Mouse (Mus musculus): Measurements from ENCODE around the gene Rsad1.

The Rsad1 gene

DNA sequence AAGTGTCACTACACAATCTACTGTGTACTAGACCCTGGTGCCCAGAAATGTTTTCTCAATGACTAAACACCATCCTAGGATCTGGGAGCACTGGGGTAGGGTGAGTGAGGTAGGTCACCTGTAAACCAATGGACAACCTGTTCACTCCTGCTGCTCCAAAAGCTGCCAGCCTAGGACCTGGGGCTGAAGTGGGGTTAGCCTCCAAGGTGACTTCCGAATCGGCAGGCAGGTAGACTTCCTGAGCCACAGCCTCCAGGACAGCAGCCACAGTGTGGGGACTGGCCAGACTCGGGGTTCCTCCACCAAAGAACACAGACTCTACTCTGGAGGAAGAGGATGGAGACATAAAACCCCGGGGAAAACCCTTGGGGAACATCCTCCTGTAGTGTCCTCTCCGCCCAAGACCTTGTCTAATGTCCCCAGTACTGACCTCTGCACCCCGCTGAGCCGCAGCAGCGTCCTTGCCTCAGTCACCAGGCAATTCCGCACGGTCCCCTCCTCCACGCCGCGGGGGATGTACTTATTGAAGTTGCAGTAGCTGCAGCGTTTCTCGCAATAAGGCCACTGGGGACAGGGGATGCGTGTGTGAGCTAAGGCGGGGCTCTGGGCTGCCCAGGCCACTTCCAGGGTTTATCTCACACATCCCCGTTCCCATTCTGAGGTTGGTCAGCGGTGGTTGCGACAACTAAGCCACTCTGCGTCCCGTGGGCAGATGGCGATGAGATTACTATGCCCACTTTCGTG lies 842 bp downstream of the Rsad1 start:
- DNase-seq (ENCODE audit: low read depth, low spot score) = no peak

DNA sequence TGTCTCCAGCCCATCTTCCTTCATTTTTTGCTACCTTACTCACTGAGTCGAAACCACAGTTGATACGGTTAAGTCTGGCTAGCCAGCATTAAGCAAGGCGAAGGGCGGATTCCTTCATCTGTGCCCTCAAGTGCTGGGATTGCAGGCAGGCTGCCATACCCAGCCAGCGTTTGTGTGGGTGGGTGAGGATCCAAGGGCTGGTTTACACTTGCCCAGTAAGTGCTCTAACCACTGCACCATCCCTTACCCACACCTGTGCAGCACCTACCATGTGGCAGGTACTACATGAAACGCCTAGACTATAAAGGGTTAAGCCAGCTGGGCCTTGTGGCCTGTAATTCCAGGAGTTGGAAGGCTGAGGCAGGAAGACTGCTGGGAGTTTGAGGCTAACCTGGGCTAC lies 1.8 kb downstream of the Rsad1 start:
- no peak for DNase-seq (ENCODE audit: low read depth, low spot score)

DNA sequence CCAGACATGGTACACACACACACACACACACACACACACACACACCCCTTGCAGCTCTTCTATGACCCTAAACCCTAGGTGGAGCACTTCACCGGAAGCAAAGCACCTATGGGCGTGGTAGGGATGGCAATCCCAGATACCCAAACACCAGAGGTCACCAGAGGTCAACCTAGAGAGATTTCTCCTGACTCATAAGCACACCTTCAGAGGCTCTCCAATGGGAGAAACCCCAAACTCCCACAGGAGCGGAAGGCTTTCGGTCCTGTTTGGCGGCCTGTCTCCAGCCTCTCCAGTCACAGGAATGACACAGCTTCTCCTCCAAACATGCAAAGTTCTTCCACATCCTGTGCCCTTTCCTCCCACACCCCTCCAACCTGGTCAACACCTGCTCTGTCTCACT lies 2.7 kb downstream of the Rsad1 start:
- DNase-seq (ENCODE audit: low read depth, low spot score) = no peak

DNA sequence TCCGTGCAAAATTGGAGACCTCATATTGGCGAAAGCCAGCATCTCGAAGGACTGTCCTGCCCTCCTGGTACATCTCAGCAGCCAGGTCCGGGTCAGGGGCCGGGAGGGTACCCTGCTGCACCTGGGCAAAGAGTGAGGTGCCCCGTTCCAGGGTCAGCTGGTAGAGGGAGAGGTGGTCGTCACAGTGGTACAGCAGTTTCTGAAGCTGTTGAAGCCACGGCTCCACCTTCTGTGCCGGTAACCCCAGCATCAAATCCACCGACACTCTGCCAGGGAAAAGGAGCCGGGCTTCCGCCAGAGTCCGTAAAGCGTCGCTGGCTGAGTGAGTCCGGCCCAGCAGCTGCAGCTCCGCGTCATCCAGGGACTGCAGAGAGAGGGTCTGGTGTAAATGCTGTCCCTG lies 4.6 kb downstream of the Rsad1 start:
- DNase-seq (ENCODE audit: low read depth, low spot score) = no peak

DNA sequence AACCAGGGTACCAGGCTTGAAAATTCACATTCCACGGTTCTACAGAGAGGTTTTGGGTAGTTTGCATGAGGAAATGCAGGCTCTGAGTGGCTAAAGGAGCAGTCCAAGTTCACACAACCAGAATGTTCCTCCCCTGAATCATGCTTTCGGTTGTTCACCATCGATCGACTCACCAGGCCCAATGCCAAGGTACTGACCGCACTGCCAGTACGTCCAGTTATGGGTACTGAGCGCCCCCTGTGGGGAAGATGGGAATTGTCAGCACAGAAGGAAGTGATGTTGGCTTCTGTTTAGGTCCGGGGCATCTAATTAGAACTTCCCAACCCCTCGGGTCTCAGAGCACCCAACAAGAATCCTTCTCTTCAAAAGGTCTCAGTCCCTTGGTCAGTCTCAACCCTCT lies 5.1 kb downstream of the Rsad1 start:
- DNase-seq (ENCODE audit: low read depth, low spot score) = peak; percentile 62

DNA sequence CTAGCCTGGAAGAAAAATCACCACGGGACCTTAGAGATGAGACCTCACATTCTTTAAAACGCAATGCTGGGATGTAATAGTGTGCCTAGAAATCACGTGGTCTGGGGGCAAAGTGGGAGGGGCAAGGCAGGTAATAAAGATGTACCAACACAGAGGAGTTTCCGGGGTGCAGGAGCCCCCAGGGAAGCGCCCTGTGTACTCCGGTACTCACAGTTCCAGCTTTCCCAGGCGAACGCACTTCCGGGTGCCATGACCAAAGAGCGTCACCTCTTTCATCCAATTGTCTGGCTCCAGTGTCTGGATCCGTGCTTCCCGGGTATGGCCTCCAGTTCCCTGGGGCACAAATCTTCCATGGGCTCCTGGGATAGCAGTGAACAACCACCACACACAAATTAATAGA lies 5.7 kb downstream of the Rsad1 start:
- DNase-seq (ENCODE audit: low read depth, low spot score) = no peak

DNA sequence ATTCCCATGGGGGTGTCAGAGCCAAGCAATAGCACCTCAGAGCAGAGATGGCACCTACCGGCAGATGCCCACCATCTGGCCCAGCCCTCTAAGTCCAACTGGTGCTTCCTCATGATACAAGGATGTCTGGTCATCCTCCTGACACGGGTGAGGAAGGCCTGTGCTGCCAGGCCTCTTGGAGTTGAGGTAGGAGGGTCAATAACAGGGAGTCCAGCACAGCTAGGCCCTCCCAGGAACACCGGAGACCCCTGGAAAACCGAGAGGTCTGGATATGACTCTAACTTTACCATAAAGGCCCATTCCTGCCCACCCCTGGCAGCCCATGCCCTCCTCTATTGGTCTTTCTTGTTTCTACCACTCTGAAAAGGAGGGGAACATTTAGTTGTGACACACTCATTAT lies 6.7 kb downstream of the Rsad1 start:
- no peak for DNase-seq (ENCODE audit: low read depth, low spot score)

DNA sequence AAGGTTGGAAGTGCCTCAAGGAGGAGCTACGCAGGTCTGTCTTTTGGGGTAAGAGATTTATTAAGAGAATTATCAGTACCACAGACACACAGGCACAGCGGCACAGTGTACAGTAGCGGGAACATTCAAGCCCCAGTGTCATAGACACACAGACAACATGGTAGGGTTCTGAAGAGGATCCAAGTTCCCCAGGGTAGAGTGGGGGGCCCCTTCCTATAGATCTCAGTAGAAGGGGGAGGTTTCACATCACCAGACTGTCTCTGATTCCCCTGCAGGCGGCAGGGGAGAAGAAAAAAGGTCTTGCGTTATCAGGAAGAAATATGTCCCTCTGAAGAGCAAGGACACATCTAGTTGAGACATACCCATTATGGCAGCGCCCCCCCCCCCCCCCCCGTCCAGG lies 9.3 kb downstream of the Rsad1 start:
- DNase-seq (ENCODE audit: low read depth, low spot score) = no peak

DNA sequence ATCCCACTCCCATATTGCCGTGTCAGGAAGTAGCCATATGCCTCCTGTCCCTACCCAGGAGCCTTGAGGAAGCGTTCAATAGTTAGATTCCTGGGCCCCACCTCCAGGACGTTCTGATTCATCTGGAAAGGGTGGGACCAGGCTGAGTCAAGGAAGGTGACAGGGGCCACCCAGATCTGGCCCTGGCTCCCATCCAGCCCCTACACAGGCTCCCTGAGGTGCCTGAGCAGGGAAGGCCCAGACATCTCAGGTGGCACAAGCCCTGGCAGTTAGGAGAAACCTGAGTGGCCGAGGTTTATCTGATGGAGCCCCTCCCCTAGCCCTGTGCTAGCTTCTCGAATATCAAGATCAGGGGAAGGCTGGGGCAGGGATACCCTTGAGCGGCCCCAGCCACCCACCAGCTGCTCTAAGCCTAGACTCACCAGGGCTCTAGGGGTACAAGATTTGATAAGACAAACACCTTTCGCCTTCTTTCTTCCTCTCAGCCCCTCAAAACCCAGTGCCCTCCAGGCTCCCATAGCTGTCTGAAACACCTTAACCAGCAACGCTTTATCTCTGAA lies 10.2 kb downstream of the Rsad1 start:
- no peak for DNase-seq (ENCODE audit: low read depth, low spot score)

DNA sequence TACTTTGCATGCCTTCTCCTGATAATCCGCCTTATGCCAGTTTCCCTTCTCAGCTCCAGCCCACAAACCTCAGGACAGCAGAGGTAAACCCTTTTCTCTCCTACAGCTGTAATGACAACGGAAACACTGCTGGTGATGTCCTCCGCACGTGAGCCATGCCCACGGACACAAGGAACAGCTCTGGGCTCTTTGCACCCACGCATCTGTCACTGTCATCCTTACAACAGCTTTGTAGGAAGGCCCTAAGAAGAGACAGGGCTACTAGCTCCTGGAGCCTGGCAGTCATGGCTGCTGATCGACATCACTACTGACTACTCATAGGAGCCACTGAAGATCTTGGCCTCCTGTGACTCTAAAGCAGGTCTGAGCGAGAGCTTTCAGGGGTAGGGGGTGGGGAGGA lies 15.9 kb downstream of the Rsad1 start:
- DNase-seq (ENCODE audit: low read depth, low spot score) = no peak

DNA sequence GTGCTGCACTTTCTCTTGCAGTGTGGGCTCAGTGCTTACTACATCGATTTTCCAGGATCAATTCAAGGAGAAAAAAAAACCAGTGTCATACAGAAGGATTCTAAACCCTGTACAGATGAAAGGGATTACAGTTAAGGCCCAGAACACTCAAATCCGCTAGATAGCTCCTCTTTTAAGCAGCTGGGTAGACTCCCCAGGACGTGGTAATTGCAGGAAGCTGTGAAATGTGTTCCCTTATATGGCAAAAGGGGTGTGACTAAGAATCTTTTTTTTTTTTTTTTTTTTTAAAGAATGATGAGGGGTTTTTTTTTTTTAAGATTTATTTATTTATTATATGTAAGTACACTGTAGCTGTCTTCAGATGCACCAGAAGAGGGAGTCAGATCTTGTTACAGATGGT lies 20.2 kb downstream of the Rsad1 start:
- no peak for DNase-seq (ENCODE audit: low read depth, low spot score)

DNA sequence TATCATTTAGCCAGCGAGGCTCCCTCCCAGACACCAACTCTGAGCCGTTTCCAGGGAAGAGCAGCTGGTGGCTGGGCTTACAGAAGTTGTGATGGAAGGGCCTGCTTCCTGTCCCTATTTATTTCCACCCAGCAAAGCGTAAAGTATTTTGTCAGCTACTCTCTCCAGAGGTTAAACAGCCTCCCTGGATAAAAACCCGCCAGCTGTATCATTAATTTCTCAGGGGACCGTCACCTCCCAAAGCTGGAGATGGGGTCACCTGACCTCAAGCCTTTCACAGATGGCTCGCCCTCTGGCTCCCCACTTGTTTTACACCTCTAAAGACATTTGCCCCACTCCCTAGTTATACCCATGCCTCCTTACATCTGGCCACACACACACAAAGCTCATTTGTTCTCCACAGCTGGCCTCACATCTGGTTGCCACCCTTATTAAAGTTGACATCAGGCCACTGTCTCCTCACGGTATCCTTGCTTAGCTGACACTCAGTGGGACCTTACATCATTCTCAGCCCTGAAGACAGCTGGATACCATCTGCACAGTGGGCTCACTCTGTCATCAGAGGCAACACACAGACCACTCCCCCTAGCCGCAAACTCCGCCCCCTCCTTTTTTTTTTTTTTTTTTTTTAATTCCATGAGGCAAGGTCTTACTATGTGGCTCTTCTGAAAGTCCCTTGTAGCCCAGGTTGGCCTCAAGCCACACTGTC lies 22.7 kb downstream of the Rsad1 start:
- no peak for DNase-seq (ENCODE audit: low read depth, low spot score)

DNA sequence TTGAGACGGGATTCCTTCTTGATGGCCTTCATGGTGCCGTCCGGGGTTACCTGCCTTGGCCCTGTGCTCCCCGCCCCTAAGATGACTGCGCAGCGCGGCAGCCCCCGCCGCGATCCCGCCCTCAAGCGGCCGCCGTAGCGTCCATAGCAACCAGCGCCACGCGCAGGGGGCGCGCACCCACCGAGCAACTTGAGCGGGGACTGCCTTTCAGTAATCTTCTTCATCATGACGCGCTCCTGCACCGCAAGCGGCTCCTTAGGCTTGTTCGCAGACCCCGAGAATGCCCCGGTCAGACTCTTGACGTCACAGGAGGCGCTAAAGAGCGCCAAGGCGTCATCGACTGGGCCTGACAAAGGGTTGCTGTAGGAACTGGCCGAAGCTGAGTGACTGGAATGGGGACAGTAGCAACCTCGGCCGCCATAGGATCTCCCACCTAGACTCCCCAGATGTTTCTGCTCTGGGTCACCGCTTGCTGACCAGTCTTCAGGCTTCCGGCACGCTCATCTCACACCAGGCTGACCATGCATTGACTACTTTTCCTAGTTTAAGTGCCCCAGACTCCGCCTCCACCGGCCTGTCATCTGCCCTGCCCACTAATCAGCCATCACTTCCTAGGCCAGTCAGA lies 27.7 kb downstream of the Rsad1 start, which contains the start of gene Mycbpap:
Mycbpap (minus strand) TSS at position 524 of the 625 bp plus-strand sequence.
- peak; percentile 49 for DNase-seq (ENCODE audit: low read depth, low spot score)

DNA sequence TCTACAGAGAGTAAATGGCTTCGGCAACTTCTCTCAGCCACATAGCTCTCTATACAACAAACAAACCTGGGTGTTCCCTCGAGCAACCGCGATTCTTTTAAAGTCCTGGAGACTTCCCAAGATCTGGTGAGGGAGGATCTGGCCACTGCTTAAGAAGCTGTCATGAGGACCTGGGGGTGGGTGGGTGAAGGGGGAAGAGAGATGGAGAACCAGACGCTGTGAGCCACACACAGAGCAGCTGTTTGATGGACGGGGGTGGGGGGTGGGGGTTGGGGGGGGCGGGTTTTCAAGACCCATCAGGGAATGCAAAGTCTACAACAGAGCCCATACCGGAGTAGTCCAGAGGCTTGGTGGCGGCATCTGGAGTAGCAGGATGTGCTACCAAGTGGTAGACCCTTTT lies 35.6 kb downstream of the Rsad1 start:
- no peak for DNase-seq (ENCODE audit: low read depth, low spot score)

DNA sequence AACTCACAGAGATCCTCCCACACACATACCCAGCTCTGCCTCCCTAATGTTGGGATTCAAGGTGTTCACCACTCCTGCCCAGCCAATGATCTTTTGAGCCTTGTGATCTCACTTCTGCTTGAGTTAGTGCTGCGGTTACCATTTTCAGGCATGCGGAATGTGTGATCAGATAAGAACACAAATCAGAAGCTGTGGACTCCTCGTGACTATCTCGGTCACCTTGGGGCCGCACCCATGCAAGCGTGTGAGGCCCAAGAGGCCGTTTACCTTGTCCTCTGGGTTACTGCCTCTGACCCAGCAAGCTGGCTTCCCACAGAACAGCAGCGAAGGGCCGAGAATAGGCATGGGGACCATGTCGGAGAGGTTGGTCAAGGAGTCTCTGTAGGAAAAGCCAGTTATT lies 40.1 kb downstream of the Rsad1 start:
- no peak for DNase-seq (ENCODE audit: low read depth, low spot score)

DNA sequence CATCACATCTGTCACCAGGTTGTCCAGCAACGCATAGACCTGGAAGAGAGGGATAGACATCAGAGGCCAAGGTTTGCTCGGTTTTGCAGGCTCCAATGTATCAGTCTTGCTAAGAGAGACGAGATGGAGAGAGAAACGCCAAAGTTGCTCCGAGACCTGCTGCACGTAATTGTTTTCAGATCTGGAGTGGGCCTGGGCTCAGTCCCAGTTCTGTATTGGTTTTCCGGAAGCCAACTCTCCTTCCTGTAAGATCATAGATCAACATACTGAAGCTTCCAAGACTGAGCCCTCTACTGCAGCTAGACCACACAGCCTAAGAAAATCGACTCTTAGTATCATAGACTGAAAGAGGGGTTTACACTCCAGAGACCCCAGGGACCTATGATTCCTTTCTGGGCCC lies 47.6 kb downstream of the Rsad1 start:
- no peak for DNase-seq (ENCODE audit: low read depth, low spot score)

DNA sequence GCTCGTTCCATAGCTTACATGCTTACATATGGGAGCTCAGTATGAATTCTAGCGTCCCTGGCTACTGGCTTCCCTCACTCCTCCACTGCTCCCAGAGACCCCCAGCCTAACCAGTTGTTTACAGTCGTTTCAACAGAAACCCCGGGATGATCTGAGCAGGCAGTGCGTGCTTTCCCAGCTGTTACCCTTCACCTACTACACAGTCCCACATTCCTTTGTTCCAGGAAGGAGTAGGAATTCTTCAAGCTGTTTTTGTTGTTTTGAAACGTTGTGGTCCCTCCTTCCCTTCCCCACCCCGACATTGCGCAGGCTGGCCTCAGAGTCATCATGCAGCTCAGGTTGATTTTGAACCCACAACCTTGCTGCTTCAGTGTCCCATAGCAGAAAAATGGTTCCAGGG lies 48.7 kb downstream of the Rsad1 start:
- no peak for DNase-seq (ENCODE audit: low read depth, low spot score)

DNA sequence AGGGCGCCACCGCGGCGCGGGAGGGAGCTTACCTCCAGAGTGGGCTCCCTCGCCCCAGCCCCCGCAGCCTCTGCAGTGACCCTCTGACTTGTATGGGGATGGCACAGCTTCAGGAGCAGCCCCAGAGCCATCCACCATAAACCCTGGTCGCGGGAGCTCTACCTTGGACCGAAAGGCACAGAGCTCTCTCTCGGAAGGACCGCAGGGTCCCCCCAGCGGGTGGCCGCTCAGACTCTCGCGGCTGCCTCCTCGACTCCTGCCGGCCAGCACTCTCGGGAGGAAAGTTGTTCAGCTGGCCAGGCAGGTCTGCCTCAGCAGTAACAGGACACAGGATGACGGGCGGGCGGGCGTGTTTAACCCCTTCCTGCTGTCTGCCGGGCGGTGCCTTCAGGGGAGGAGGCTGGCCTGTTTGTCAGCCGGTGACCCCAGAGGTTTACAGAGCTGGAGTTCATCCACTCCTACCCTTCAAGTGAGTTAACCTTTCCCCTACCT lies 49.3 kb downstream of the Rsad1 start, which contains the start of gene Epn3:
Epn3 (minus strand) TSS at position 314 of the 492 bp plus-strand sequence.
- DNase-seq (ENCODE audit: low read depth, low spot score) = no peak

DNA sequence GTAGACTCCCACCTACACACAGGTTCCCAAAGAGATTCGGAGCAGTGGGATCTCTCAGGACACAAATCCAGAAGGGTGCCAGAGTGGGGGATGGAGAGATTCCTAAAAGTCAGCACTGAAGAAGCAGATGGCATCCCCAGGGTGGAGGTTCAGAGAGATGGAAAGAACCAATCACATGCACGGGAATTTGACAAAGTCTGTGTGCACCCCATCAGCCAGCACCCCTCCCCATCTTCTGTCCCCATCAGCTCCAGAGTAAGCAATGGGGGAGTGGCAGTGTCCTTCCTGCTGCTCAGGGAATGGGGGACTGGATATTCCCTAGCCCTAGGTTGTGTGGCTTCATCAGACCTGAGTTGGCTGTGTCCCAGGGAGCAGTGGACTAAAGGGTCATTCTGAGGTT lies 50.0 kb downstream of the Rsad1 start:
- DNase-seq (ENCODE audit: low read depth, low spot score) = no peak

DNA sequence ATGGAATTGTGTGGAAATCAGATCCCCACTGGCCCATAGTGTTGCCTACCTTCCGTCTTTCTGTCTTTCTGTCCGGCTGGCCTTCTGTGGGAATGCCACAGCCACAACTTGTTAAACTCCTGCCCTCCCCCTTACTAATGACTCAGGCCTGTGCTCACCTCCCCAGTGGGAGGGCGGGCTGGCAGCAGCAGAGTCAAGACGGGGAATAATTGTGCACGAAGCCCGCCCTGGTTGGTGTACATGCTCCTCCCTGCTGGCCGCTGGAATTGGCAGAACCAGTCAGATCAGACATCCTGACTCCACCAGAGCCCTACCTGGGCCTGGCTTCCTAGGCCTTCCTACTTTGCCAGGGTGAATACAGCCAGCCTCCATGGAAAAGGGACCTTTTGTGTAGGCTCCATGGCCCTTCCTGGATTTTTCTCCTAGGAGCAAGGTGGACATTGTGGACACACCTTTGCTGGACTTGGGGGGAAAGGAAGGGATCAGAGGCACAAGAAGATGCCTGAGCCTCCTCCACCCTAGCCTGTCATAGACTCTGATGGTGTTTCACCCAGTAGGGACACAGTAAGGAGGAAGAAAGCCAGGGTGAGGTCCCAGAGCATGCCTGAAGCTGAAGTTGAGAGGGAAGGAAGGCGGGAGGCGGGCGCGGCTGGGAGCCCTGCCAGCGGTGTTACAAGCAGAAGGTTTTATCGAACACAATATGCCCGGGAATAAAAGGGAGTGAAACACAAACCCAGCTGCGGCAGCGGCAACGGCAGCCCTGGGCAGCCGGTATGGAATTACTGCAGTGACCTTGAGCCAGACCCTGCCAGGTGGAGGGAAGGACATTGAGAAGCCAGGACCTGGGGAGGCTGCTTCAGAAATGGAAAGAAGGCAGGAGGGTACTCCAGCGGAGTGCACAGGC lies 50.7 kb downstream of the Rsad1 start:
- DNase-seq (ENCODE audit: low read depth, low spot score) = no peak

DNA sequence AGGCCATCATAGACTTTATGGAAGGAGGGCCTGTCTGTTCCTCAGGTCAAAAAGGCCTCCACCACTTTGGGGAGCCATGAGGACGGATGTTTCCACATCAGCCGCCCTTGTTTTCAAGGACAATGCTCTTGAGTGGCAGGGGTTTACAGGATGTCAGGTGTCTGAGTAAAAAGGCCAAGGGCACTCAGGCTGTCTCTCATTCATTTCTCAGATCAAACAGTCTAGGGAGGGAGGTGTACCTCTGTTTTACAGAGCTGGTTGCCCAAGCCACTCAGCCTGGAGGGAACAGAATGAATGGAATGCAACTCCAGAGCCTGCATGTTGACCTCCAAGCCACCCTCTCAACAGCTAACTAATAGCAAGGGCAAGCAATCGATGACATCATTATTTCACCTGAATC lies 53.6 kb downstream of the Rsad1 start:
- no peak for DNase-seq (ENCODE audit: low read depth, low spot score)

Data from retina, postnatal 7 days (tissue).